Mouse (Mus musculus) G1E (cell line): ENCODE data around the gene Raver2.

ENCODE experiments used
- CTCF ChIP-seq: IDR thresholded peaks from 2 replicates; pipeline ENCODE4 v1.5.1; 2012; ENCODE audit warnings: low read depth, low read length, inconsistent platforms, mixed read lengths
- GATA1 ChIP-seq: IDR thresholded peaks from 2 replicates; pipeline ENCODE4 v1.6.1; 2012; ENCODE audit warnings: borderline replicate concordance, low read length, inconsistent platforms, mixed read lengths
- GATA2 ChIP-seq: IDR thresholded peaks from 2 replicates; pipeline ENCODE4 v1.6.1; 2012; ENCODE audit warnings: low read depth, low read length, inconsistent platforms, borderline replicate concordance
- POLR2AphosphoS5 ChIP-seq: IDR thresholded peaks from 2 replicates; pipeline ENCODE4 v1.6.1; 2012; ENCODE audit warnings: low read depth, low read length, inconsistent platforms; ENCODE audit not compliant: insufficient replicate concordance
- TAL1 ChIP-seq: conservative IDR thresholded peaks from 2 replicates; pipeline ENCODE4 v1.6.1; 2012; ENCODE audit warnings: low read depth, low read length, inconsistent platforms, mixed read lengths

GRCm38 (mm10) chr4:101071570-101071969, 2.8 kb downstream of the Raver2 start:
- no peak for TF ChIP-seq CTCF
- no peak for TF ChIP-seq POLR2AphosphoS5
- TF ChIP-seq GATA2: no peak
- no peak for TF ChIP-seq GATA1
- TF ChIP-seq TAL1: no peak
